Mouse (Mus musculus): ENCODE data around the gene Glis2. TPM values are rescaled to one million over a fixed set of nuclear protein-coding genes. Genes with fewer than 3 reads are reported as not detected.

Glis2 gene
- total and polyA plus RNA-seq, 3 experiments = 0.62 to 5.0 TPM; not detected in 1

DNA sequence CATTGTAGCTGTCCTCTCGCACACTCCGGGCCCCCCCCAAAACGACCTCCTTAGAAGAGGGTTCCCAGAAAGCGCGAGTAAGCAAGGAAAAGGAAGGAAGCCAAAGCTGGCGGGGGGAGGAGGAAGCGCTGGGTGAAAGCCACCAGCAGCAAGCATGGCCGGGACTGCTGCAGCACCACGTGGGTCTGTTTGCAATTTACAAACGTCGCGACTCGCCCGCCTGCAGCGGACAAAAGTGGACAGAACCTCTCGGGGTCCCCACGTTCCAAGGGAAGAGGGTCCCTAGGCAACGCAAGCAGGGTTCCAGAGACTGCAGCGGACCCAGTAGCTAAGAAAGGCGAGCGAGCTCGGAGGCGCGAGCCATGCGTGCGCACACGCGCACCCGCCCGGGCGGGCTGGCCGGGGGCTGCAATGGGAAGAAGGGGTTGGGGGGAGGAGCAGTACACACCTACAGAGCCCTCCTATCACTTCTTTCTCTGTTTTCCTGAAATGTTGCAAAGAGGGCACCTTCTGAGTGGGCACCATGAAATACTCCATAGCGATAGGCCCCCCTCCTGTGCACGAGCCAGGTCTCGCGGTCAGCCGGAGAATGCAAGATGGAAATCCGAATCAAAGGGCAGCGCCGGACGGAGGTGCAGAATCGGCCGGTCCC lies 35.4 kb upstream of the Glis2 start (continued):
- TF ChIP-seq ZNF384 (IDR thresholded peaks at IDR 0.05; ENCODE audit: low read depth, low read length) (no peak; the same call in 1 of the 2 replicates), E2F4 (IDR thresholded peaks at IDR 0.05; ENCODE audit: borderline replicate concordance, low read depth, low read length) (0 out of 2 replicates have a peak, but pooled peaks have one; percentile 10), TBP (IDR thresholded peaks at IDR 0.05; ENCODE audit: low read depth, low read length) (0 out of 2 replicates have a peak, but pooled peaks have one; percentile 27)

DNA sequence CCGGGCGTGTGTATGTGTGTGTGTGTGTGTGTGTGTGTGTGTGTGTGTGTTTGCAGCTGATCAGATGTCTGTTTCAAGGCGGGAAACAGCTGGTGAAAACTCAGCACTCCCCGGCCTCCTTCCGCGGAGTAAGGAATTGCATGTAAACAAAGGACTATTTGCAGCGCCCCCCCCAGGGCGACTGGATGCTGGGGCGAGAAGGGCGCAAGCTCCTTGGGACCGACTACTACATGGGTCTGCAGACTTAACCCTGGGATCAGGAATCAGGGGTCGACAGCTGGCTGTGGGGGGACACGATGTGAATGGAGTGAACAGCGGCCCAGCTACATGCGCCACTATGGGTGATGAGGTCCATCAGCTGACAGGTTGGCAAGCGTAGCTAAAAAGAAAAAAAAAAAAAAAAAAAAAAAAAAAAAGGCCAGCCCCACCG lies 34.8 kb upstream of the Glis2 start, which contains the start of gene Tfap4:
Gene Tfap4, minus strand, starts transcription at position 140 of the 430 bp plus-strand sequence.
- H3K4me3 ChIP-seq (ENCODE audit: control insufficient read depth in 1 of 2, insufficient read depth in 1 of 2, low read depth in 2 of 2, low read length in 2 of 2) = peak within 1 kb of the TSS; percentile 65 to 77
- H3K79me2 ChIP-seq (ENCODE audit: control insufficient read depth, insufficient read depth, low read length, poor library complexity) = peaks cover 40% of the 10 kb centered on the region
- no peaks in the 10 kb centered on the region for H3K9me3 ChIP-seq (replicated peaks; ENCODE audit: insufficient read depth, low read length)
- H3K27me3 ChIP-seq (ENCODE audit: control insufficient read depth in 1 of 2, insufficient read depth in 2 of 2, low read length in 2 of 2) = no peaks in the 10 kb centered on the region
- peak; percentile 96 for DNase-seq (ENCODE audit: low read depth, low spot score)
- peaks cover 2 to 25% of the 10 kb centered on the region in 2 experiments; a peak in 3 of 4 replicates for H3K4me1 ChIP-seq (ENCODE audit: control insufficient read depth in 1 of 2, insufficient read depth in 2 of 2, low read length in 2 of 2)
- peaks cover 0 to 18% of the 10 kb centered on the region in 2 experiments; a peak in 2 of 4 replicates for H3K36me3 ChIP-seq (ENCODE audit: control insufficient read depth in 1 of 2, insufficient read depth in 2 of 2, low read length in 2 of 2)
- H3K27ac ChIP-seq (ENCODE audit: control insufficient read depth, low read depth, low read length) = peak within 1 kb of the TSS; percentile 67
- TF ChIP-seq CTCF (IDR thresholded peaks at IDR 0.05 in 2 of 3, conservative IDR thresholded peaks at IDR 0.05 in 1 of 3; ENCODE audit: control insufficient read depth in 1 of 3, insufficient read depth in 1 of 3, low read depth in 2 of 3, low read length in 3 of 3, poor library complexity in 1 of 3, severe bottlenecking in 1 of 3) (peak in 2 of 3 experiments; percentile 47; a peak in 4 of 6 replicates), CHD1 (IDR thresholded peaks at IDR 0.05; ENCODE audit: low read depth, low read length) (0 out of 2 replicates have a peak, but pooled peaks have one; percentile 61), MYC (IDR thresholded peaks at IDR 0.05; ENCODE audit: low read depth, low read length) (0 out of 2 replicates have a peak, but pooled peaks have one; percentile 27), USF1 (IDR thresholded peaks at IDR 0.05; ENCODE audit: low read depth, low read length) (peak; percentile 43; the same call in 1 of the 2 replicates), GATA1 (IDR thresholded peaks at IDR 0.05; ENCODE audit: low read depth, low read length) (no peak), MYB (IDR thresholded peaks at IDR 0.05; ENCODE audit: low read depth, low read length) (no peak), SIN3A (IDR thresholded peaks at IDR 0.05; ENCODE audit: low read length) (peak; percentile 96), MAX (IDR thresholded peaks at IDR 0.05; ENCODE audit: low read length) (no peak), TCF12 (IDR thresholded peaks at IDR 0.05; ENCODE audit: low read depth, low read length) (0 out of 2 replicates have a peak, but pooled peaks have one; percentile 45), MEF2A (IDR thresholded peaks at IDR 0.05; ENCODE audit: extremely low read depth, insufficient replicate concordance, low read depth, low read length, poor library complexity, severe bottlenecking) (no peak), ZNF384 (IDR thresholded peaks at IDR 0.05; ENCODE audit: low read depth, low read length) (peak; percentile 93), ZMIZ1 (IDR thresholded peaks at IDR 0.05; ENCODE audit: low read depth, low read length) (no peak), HCFC1 (IDR thresholded peaks at IDR 0.05; ENCODE audit: low read depth, low read length) (0 out of 2 replicates have a peak, but pooled peaks have one; percentile 52), GABPA (IDR thresholded peaks at IDR 0.05; ENCODE audit: low read depth, low read length) (no peak), ETS1 (IDR thresholded peaks at IDR 0.05; ENCODE audit: low read depth, low read length) (peak; percentile 98), CHD2 (IDR thresholded peaks at IDR 0.05; ENCODE audit: low read length) (no peak), SMC3 (IDR thresholded peaks at IDR 0.05; ENCODE audit: low read depth, low read length) (no peak), EP300 (IDR thresholded peaks at IDR 0.05; ENCODE audit: low read depth in 1 of 2, low read length in 2 of 2) (peak in 1 of 2 experiments; percentile 36; a peak in 1 of 4 replicates), NELFE (IDR thresholded peaks at IDR 0.05; ENCODE audit: low read depth, low read length) (no peak), E2F4 (IDR thresholded peaks at IDR 0.05; ENCODE audit: borderline replicate concordance, low read depth, low read length) (peak; percentile 75; the same call in 1 of the 2 replicates)
- H3K9ac ChIP-seq (ENCODE audit: control insufficient read depth, low read depth, low read length, poor library complexity, severe bottlenecking) = peak within 1 kb of the TSS; percentile 95

Measured in MEL (cell line).